Mouse (Mus musculus): ENCODE measurements around the gene Rhox2g. TPM values are rescaled to one million over a fixed set of nuclear protein-coding genes. Genes with fewer than 3 reads are reported as not detected.
"Not testable (repeated sequence)": the region's sequence is repeated elsewhere in the genome, so short reads cannot be mapped to it uniquely, and the experiment has no call there.

The Rhox2g gene
- total RNA-seq (2021) = not detected

GRCm38 (mm10) chrX:37643370-37643769, at the start of gene Rhox2g:
Gene Rhox2g (minus strand): TSS chrX:37643470.
- DNase-seq; intact Hi-C loops (cut with DNase I): not testable (repeated sequence)

GRCm38 (mm10) chrX:37692261-37692660, 49.0 kb upstream of the Rhox2g start:
- intact Hi-C loops (cut with DNase I) = no loop called here
- no peak for DNase-seq

- intact Hi-C loops (cut with DNase I) = no loop called here
- DNase-seq = no peak
These were observed 39.9 kb upstream of the Rhox2g start for GRCm38 (mm10) chrX:37683031-37683715.

- intact Hi-C loops (cut with DNase I); DNase-seq: not testable (repeated sequence)
These were observed 29.9 kb upstream of the Rhox2g start, which contains the start of gene Rhox2h for GRCm38 (mm10) chrX:37673177-37673576. Gene Rhox2h (minus strand): TSS chrX:37673277.

GRCm38 (mm10) chrX:37668664-37669063, 25.4 kb upstream of the Rhox2g start, which contains the start of gene Rhox3h:
Gene Rhox3h (minus strand): TSS chrX:37668764.
- intact Hi-C loops (cut with DNase I); DNase-seq: not testable (repeated sequence)

- DNase-seq; intact Hi-C loops (cut with DNase I): not testable (repeated sequence)
These were observed 8.0 kb upstream of the Rhox2g start, which contains the start of gene Rhox4g for GRCm38 (mm10) chrX:37651227-37651626. Gene Rhox4g (minus strand): TSS chrX:37651327.

GRCm38 (mm10) chrX:37628512-37628911, 14.8 kb downstream of the Rhox2g start, which contains the start of gene Rhox3g:
Gene Rhox3g (minus strand): TSS chrX:37628612.
- DNase-seq; intact Hi-C loops (cut with DNase I): not testable (repeated sequence)

- DNase-seq; intact Hi-C loops (cut with DNase I): not testable (repeated sequence)
These were observed 35.7 kb downstream of the Rhox2g start, which contains the start of gene Rhox4f for GRCm38 (mm10) chrX:37607604-37608003. Gene Rhox4f (minus strand): TSS chrX:37607704.

Other genes starting within 250 kb of the Rhox2g start
- not detected for gene Rhox2b, start 231.4 kb downstream of the Rhox2g start, total RNA-seq (2021)
- gene Rhox4b, start 211.0 kb downstream of the Rhox2g start, total RNA-seq (2021) = not detected
- not detected for gene Rhox2c, start 189.8 kb downstream of the Rhox2g start, total RNA-seq (2021)
- not detected for gene Rhox3c, start 184.9 kb downstream of the Rhox2g start, total RNA-seq (2021)
- not detected for gene Rhox4c, start 163.1 kb downstream of the Rhox2g start, total RNA-seq (2021)
- gene Rhox2d, start 150.0 kb downstream of the Rhox2g start, total RNA-seq (2021) = not detected
- gene Rhox4d, start 129.1 kb downstream of the Rhox2g start, total RNA-seq (2021) = not detected
- gene Rhox2e, start 113.0 kb downstream of the Rhox2g start, total RNA-seq (2021) = not detected
- not detected for gene Rhox3e, start 101.5 kb downstream of the Rhox2g start, total RNA-seq (2021)
- not detected for gene Rhox4e, start 86.1 kb downstream of the Rhox2g start, total RNA-seq (2021)
- not detected for gene Rhox2f, start 72.1 kb downstream of the Rhox2g start, total RNA-seq (2021)
- gene Rhox3f, start 62.5 kb downstream of the Rhox2g start, total RNA-seq (2021) = not detected
- gene Rhox4f, start 35.8 kb downstream of the Rhox2g start, total RNA-seq (2021) = not detected
- not detected for gene Rhox3g, start 14.9 kb downstream of the Rhox2g start, total RNA-seq (2021)
- gene Rhox4g, start 7.9 kb upstream of the Rhox2g start, total RNA-seq (2021) = not detected
- gene Rhox3h, start 25.3 kb upstream of the Rhox2g start, total RNA-seq (2021) = not detected
- gene Rhox2h, start 29.8 kb upstream of the Rhox2g start, total RNA-seq (2021) = under 1 TPM in 1 of 2 experiments, not detected in 1; 0.43 TPM
- gene Rhox5, start 161.4 kb upstream of the Rhox2g start, total RNA-seq (2021) = 1 to 10 TPM in 1 of 2 experiments, under 1 TPM in 1; 0.83 to 2.3 TPM
- not detected for gene Rhox6, start 183.4 kb upstream of the Rhox2g start, total RNA-seq (2021)
- gene Rhox7a, start 188.2 kb upstream of the Rhox2g start, total RNA-seq (2021) = not detected
- not detected for gene Rhox8, start 235.5 kb upstream of the Rhox2g start, total RNA-seq (2021)

Measured in heart, postnatal 36 days (tissue).